Mouse (Mus musculus): ENCODE data around the gene Gm43738.

DNA sequence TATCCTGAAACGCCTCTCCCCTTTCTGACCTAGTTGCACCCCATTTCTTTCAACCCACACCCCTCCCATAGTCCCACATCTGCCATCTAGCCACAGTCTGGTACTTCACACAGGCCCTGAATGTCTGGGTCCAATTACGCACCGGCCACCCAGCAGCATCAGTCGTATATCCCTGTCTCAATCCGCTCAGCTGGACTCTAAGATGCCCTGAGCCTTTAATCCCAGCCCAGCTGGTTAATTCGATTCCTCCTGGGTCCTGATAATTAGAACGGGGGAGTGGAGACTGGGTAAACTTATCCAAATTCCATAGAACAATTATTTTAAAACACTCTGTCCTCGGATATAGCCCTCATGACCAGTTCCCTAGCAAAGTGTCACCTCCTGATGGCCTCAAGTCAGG is 44.7 kb upstream of the Gm43738 start:
- no peak for TF ChIP-seq POLR2A (IDR thresholded peaks at IDR 0.05; ENCODE audit: control insufficient read depth, low read depth, low read length)
- no peak for TF ChIP-seq CTCF (IDR thresholded peaks at IDR 0.05; ENCODE audit: control insufficient read depth, insufficient read depth, insufficient replicate concordance, low read depth, low read length)
